Mouse (Mus musculus) cerebellum, postnatal 4 days (tissue): Measurements from ENCODE around the gene Klc4.

ENCODE experiments used
- DNase-seq, 2 experiments: peaks; one replicate each; pipeline ENCODE4 v3.0.0; 2022; ENCODE audit warnings: low spot score in 2 of 2, mixed read lengths in 1 of 2

Gene Klc4

GRCm38 (mm10) chr17:46589635-46590314 lies 56.0 kb downstream of the Klc4 start:
- DNase-seq = no peak

GRCm38 (mm10) chr17:46588913-46589312 lies 56.9 kb downstream of the Klc4 start:
- DNase-seq = no peak

- no peak for DNase-seq
These were observed 57.6 kb downstream of the Klc4 start for GRCm38 (mm10) chr17:46588173-46588572.

- no peak for DNase-seq
These were observed 59.5 kb downstream of the Klc4 start for GRCm38 (mm10) chr17:46586327-46586726.
